Mouse (Mus musculus) layer of hippocampus, adult 9-10 months (tissue): ENCODE results near the gene Gm20855.
"Not testable (repeated sequence)": the region's sequence is repeated elsewhere in the genome, so short reads cannot be mapped to it uniquely, and the experiment has no call there.

ENCODE experiments used
- DNase-seq: peaks from one replicate; pipeline ENCODE4 v3.0.0; 2022; ENCODE audit warnings: low spot score

Gene Gm20855

GRCm38 (mm10) chrY:35131733-35132132, at the start of gene Gm20855:
Gene Gm20855 (minus strand): TSS chrY:35131833.
- DNase-seq, result not testable (repeated sequence)
